Mouse (Mus musculus) stomach, embryonic 16.5 days (tissue): ENCODE measurements around the gene Ier5l. TPM values are rescaled to one million over a fixed set of nuclear protein-coding genes. Genes with fewer than 3 reads are reported as not detected.

ENCODE experiments used
- polyA plus RNA-seq: library from polyadenylated mRNA; unstranded; fragments of >200 nt; fragmentation: Nextera tagmentation; extraction: Ambion mirVana; gene quantifications from 2 replicates; pipeline ENCODE4 v1.2.1, GENCODE M21; 2015

Gene Ier5l
- polyA plus RNA-seq, 1 experiment from 2014 or later: 0.83 TPM

Other genes starting within 250 kb of the Ier5l start
- gene Lrrc8a, start 236.5 kb downstream of the Ier5l start, polyA plus RNA-seq: 34.0 and 40.1 TPM in 2 replicates
- 0.24 and 0.30 TPM in 2 replicates for gene Gm28035, start 233.7 kb downstream of the Ier5l start, polyA plus RNA-seq
- 13.3 and 13.5 TPM in 2 replicates for gene Phyhd1, start 208.0 kb downstream of the Ier5l start, polyA plus RNA-seq
- gene Gm28038, start 193.2 kb downstream of the Ier5l start, polyA plus RNA-seq: not detected in 2 replicates
- 32.4 and 34.0 TPM in 2 replicates for gene Dolk, start 187.9 kb downstream of the Ier5l start, polyA plus RNA-seq
- 26.0 and 30.5 TPM in 2 replicates for gene Nup188, start 187.8 kb downstream of the Ier5l start, polyA plus RNA-seq
- 107 and 118 TPM in 2 replicates for gene Sh3glb2, start 114.9 kb downstream of the Ier5l start, polyA plus RNA-seq
- 26.2 and 26.3 TPM in 2 replicates for gene Miga2, start 110.0 kb downstream of the Ier5l start, polyA plus RNA-seq
- gene Dolpp1, start 82.0 kb downstream of the Ier5l start, polyA plus RNA-seq: 39.0 and 45.8 TPM in 2 replicates
- gene Crat, start 58.4 kb downstream of the Ier5l start, polyA plus RNA-seq: 27.7 and 29.0 TPM in 2 replicates
- gene Ptpa, start 58.2 kb downstream of the Ier5l start, polyA plus RNA-seq: 138 and 146 TPM in 2 replicates
- gene Cstad, start 120.8 kb upstream of the Ier5l start, polyA plus RNA-seq: 0.34 and 1.1 TPM in 2 replicates